ENCODE assay signal across 27 mouse cellular contexts in genomic region chr4:126540487-126541071, GRCm38 (mm10). TPM values are rescaled to one million over a fixed set of nuclear protein-coding genes. Genes with fewer than 3 reads are reported as not detected.
DNase-seq lines count a peak whose midpoint lies in the region; ATAC-seq and TF ChIP-seq lines count a peak whose summit lies in the region.
"Had no signal": no experiment of that assay in that cellular context is flagged by ENCODE, and none has a peak within 500 bp of the region (broad histone marks: within the 10 kb centered on the region; RNA-seq: fewer than 3 reads in every experiment).

No protein-coding gene starts in this region.

- ATAC-seq in liver, postnatal 0 days = 0 out of 2 replicates have a peak, but pooled peaks have one; percentile 13
- peak; percentile 76 for ATAC-seq in granulocyte monocyte progenitor cell, adult 5-6 weeks (replicated peaks; ENCODE audit: poor library complexity, severe bottlenecking)
- peak; percentile 60 for ATAC-seq in neutrophil, adult 5-6 weeks (ENCODE audit: extremely low read depth, insufficient number of reproducible peaks, low FRiP score, poor library complexity, severe bottlenecking)
- ATAC-seq: forebrain, embryonic 14.5 days; midbrain, embryonic 13.5 days had no signal

- H3K9ac ChIP-seq in liver, postnatal 0 days (replicated peaks) = no peak overlapping the region
- H3K9ac ChIP-seq: hindbrain, embryonic 15.5 days; midbrain, embryonic 13.5 days; neural tube, embryonic 12.5 days had no signal

- no peak overlapping the region for H3K27ac ChIP-seq in liver, postnatal 0 days (ENCODE audit: low read depth)
- H3K27ac ChIP-seq: heart, adult 2 months; hindbrain, embryonic 15.5 days; midbrain, embryonic 13.5 days; neural tube, embryonic 12.5 days had no signal

- no peak overlapping the region for H3K4me2 ChIP-seq in liver, postnatal 0 days (ENCODE audit: low read depth, low read length)
- H3K4me2 ChIP-seq: hindbrain, embryonic 15.5 days; liver, embryonic 11.5 days; midbrain, embryonic 13.5 days; neural tube, embryonic 12.5 days had no signal

- H3K4me3 ChIP-seq in liver, postnatal 0 days (ENCODE audit: low read depth, low read length) = no peak overlapping the region
- H3K4me3 ChIP-seq: heart, adult 2 months; hindbrain, embryonic 15.5 days; megakaryocyte, embryonic 14.5 days; midbrain, embryonic 13.5 days; neural tube, embryonic 12.5 days had no signal

- no peaks in the 10 kb centered on the region for H3K27me3 ChIP-seq in liver, postnatal 0 days (ENCODE audit: insufficient read depth, low read length)
- H3K27me3 ChIP-seq: hindbrain, embryonic 15.5 days; megakaryocyte, embryonic 14.5 days; midbrain, embryonic 13.5 days; neural tube, embryonic 12.5 days had no signal

- no peaks in the 10 kb centered on the region for H3K36me3 ChIP-seq in liver, postnatal 0 days (replicated peaks; ENCODE audit: insufficient read depth, low read length)
- H3K36me3 ChIP-seq: hindbrain, embryonic 15.5 days; midbrain, embryonic 13.5 days; neural tube, embryonic 12.5 days had no signal

- WGBS in liver, postnatal 0 days (ENCODE audit: insufficient replicate concordance) = 41% methylated on average over 3 of the region's 3 CpGs

- no peak for TF ChIP-seq CTCF in liver, postnatal 0 days (IDR thresholded peaks at IDR 0.05; ENCODE audit: low read depth)

- no peaks in the 10 kb centered on the region for H3K9me3 ChIP-seq in liver, postnatal 0 days (ENCODE audit: low read length)
- H3K9me3 ChIP-seq: hindbrain, embryonic 15.5 days; megakaryocyte, embryonic 14.5 days; midbrain, embryonic 13.5 days; neural tube, embryonic 12.5 days had no signal

- TF ChIP-seq EP300 in liver, postnatal 0 days (IDR thresholded peaks at IDR 0.05; ENCODE audit: low read depth) = no peak

- DNase-seq in liver, postnatal 0 days = no peak
- DNase-seq in liver = no peak
- DNase-seq in MEL-GATA-1-ER (ENCODE audit: extremely low read depth, low read depth) = peak; percentile 35
- DNase-seq in frontal cortex, postnatal 36 days (ENCODE audit: low spot score in 2 of 2) = no peak
- no peak for DNase-seq in adrenal gland, adult 18-20 months (ENCODE audit: low spot score in 2 of 2)
- DNase-seq in retina, embryonic 14.5 days (ENCODE audit: low spot score) = no peak
- DNase-seq: adrenal gland, postnatal 36 days; cerebellum, adult 2 months; cerebellum, postnatal 25 days; gastrocnemius, postnatal 14 days; heart, adult 2 months; heart, postnatal 4 days; kidney, adult 8-10 months; kidney, postnatal 14 days; lung, adult 18-20 months; lung, postnatal 10 days; right cerebral cortex, adult 18-20 months; right cerebral cortex, postnatal 4 days; thymus, postnatal 14 days had no signal

- peaks cover 9% of the 10 kb centered on the region; the same call in 1 of the 2 replicates for H3K4me1 ChIP-seq in liver, postnatal 0 days (ENCODE audit: insufficient read depth)
- H3K4me1 ChIP-seq: hindbrain, embryonic 15.5 days; neural tube, embryonic 12.5 days had no signal

RNA-seq across cellular contexts. Expression of gene Ago4, which starts 7.3 kb away (rescaled TPM):
- 0.38 and 0.63 TPM in 2 replicates for polyA plus RNA-seq in liver, postnatal 0 days (2015; fragmentation: Nextera tagmentation; extraction: Ambion mirVana)
- 2.7 and 4.6 TPM in 2 replicates for total RNA-seq in granulocyte monocyte progenitor cell, adult 5-6 weeks (2014; fragmentation: Nextera tagmentation)
- 4.1 and 4.6 TPM in 2 replicates for total RNA-seq in granulocyte monocyte progenitor cell, adult 5-6 weeks (2017)
- total RNA-seq in neutrophil, adult 5-6 weeks (2017) = 18.7 and 22.1 TPM in 2 replicates
- total RNA-seq in adrenal gland, adult 18-20 months (2021) = 1 to 10 TPM; 4.8 to 5.1 TPM

RNA-seq across cellular contexts. Expression of gene Clspn, which starts 16.2 kb away (rescaled TPM):
- polyA plus RNA-seq in liver, postnatal 0 days (2015; fragmentation: Nextera tagmentation; extraction: Ambion mirVana) = 17.2 and 20.6 TPM in 2 replicates
- total RNA-seq in granulocyte monocyte progenitor cell, adult 5-6 weeks (2014; fragmentation: Nextera tagmentation) = 37.8 and 57.9 TPM in 2 replicates
- total RNA-seq in granulocyte monocyte progenitor cell, adult 5-6 weeks (2017) = 53.5 and 91.2 TPM in 2 replicates
- 4.5 and 9.7 TPM in 2 replicates for total RNA-seq in neutrophil, adult 5-6 weeks (2017)
- total RNA-seq in adrenal gland, adult 18-20 months (2021) = under 1 TPM; 0.54 to 0.96 TPM

Comparison
In these comparisons a context has a peak if more than half of its experiments do, and no peak if none do; other contexts are left out.
1. ATAC-seq: peak in every context shown above with its lines; median percentile 76 in granulocyte monocyte progenitor cell, adult 5-6 weeks; 60 in neutrophil, adult 5-6 weeks; 13 in liver, postnatal 0 days.